Mouse (Mus musculus): Measurements from ENCODE around the gene Atl2. TPM values are rescaled to one million over a fixed set of nuclear protein-coding genes. Genes with fewer than 3 reads are reported as not detected.

Gene Atl2
- polyA plus RNA-seq, 1 experiment from 2014 or later, result 38.1 TPM

GRCm38 (mm10) chr17:79894054-79894453 is 1.9 kb downstream of the Atl2 start:
- DNase-seq (ENCODE audit: low spot score), result no peak
- peak overlapping the region; percentile 96 for H3K4me3 ChIP-seq
- no peaks in the 10 kb centered on the region for H3K36me3 ChIP-seq (replicated peaks)
- WGBS, result 66% methylated on average over 4 of the region's 4 CpGs
- H3K4me1 ChIP-seq, result peaks cover 42% of the 10 kb centered on the region
- H3K27ac ChIP-seq (replicated peaks), result no peak overlapping the region
- no peaks in the 10 kb centered on the region for H3K9me3 ChIP-seq
- H3K27me3 ChIP-seq (replicated peaks; ENCODE audit: low read depth, poor library complexity, severe bottlenecking), result peaks cover 29% of the 10 kb centered on the region

DNA sequence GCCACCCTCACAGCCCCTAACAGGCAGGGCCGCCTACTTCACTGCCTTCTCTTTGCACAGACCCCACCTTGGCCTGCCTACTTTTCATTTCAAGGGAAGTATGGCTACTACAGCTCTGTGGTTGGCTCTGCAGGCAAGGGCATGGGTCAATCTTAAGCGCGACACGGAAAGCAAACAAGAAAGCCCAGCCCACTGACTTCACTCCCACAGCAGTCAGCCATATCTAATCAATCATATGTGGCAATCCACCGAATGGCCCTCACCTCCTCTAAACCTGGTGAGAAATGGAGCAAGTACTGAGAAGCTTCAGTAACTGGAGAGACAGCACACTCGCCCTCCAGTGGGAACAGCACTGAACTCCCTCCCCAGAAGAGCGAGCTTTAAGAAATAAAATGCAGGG is 4.0 kb downstream of the Atl2 start:
- peaks cover 8% of the 10 kb centered on the region for H3K27me3 ChIP-seq (replicated peaks; ENCODE audit: low read depth, poor library complexity, severe bottlenecking)
- H3K4me1 ChIP-seq, result peaks cover 42% of the 10 kb centered on the region
- H3K27ac ChIP-seq (replicated peaks), result no peak overlapping the region
- no peaks in the 10 kb centered on the region for H3K36me3 ChIP-seq (replicated peaks)
- DNase-seq (ENCODE audit: low spot score), result no peak
- 62% methylated on average over 7 of the region's 7 CpGs for WGBS
- no peak overlapping the region for H3K4me3 ChIP-seq
- no peaks in the 10 kb centered on the region for H3K9me3 ChIP-seq

GRCm38 (mm10) chr17:79887926-79888325 is 8.0 kb downstream of the Atl2 start:
- WGBS, result 85% methylated on average over 1 of the region's 1 CpGs
- no peak overlapping the region for H3K4me3 ChIP-seq

DNA sequence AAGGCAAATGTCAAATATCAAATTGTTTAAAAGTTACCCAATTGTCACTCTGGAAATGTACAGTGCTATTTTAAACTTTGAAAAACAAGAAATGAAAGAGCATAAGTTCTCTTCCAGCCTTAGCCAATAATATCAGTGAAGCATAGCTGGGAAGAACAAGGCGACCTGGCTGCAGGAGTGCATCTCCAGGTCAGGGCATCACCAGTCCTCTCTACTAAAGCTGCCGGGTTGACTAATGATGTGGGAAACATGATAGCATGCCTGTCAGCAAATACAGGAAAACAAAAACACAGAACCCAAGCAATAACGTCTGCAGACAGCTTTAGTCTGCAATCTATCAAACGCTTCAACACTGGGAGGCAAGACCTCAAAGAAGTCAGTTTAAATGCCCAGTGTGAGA is 12.7 kb downstream of the Atl2 start:
- WGBS, result 32% methylated on average over 4 of the region's 4 CpGs
- H3K27ac ChIP-seq (replicated peaks), result no peak overlapping the region

More at GRCm38 (mm10) chr17:79887926-79888325, 8.0 kb downstream of the Atl2 start:
- Histone ChIP-seq H3K9me3 (no peaks in the 10 kb centered on the region), H3K27me3 (replicated peaks; ENCODE audit: low read depth, poor library complexity, severe bottlenecking) (no peaks in the 10 kb centered on the region), H3K27ac (replicated peaks) (no peak overlapping the region), H3K36me3 (replicated peaks) (no peaks in the 10 kb centered on the region), H3K4me1 (peaks cover 17% of the 10 kb centered on the region)
- no peak for DNase-seq (ENCODE audit: low spot score)

DNA sequence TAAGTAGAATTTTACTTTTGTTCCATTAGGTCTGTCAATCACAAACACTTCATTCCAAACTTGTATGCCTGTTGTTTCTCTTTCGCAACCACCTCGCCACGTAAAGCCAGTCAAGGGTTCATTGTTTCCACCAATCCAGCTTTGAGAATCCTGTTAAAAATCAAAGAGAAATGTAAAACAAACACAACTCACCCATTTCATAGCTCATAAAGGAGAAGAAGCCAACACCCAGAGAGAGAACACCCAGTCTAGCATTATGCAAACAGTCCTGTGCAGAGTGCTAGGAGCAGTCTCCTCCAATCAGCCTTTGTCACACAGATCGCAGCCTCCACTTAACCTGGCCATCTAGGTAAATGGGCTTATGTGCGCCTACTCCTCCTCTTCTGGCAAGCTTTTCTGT is 30.9 kb downstream of the Atl2 start:
- WGBS, result 92% methylated on average over 5 of the region's 5 CpGs
- Histone ChIP-seq H3K27ac (replicated peaks) (no peak overlapping the region), H3K9me3 (no peaks in the 10 kb centered on the region), H3K4me1 (no peaks in the 10 kb centered on the region), H3K4me3 (no peak overlapping the region), H3K27me3 (replicated peaks; ENCODE audit: low read depth, poor library complexity, severe bottlenecking) (no peaks in the 10 kb centered on the region), H3K36me3 (replicated peaks) (peaks cover 50% of the 10 kb centered on the region)
- no peak for DNase-seq (ENCODE audit: low spot score)

More for the DNA sequence above, 12.7 kb downstream of the Atl2 start:
- Histone ChIP-seq H3K4me1 (0 out of 2 replicates have a peak, but pooled peaks cover 5% of the 10 kb centered on the region), H3K27me3 (replicated peaks; ENCODE audit: low read depth, poor library complexity, severe bottlenecking) (no peaks in the 10 kb centered on the region), H3K4me3 (no peak overlapping the region), H3K36me3 (replicated peaks) (no peaks in the 10 kb centered on the region), H3K9me3 (no peaks in the 10 kb centered on the region)
- no peak for DNase-seq (ENCODE audit: low spot score)

DNA sequence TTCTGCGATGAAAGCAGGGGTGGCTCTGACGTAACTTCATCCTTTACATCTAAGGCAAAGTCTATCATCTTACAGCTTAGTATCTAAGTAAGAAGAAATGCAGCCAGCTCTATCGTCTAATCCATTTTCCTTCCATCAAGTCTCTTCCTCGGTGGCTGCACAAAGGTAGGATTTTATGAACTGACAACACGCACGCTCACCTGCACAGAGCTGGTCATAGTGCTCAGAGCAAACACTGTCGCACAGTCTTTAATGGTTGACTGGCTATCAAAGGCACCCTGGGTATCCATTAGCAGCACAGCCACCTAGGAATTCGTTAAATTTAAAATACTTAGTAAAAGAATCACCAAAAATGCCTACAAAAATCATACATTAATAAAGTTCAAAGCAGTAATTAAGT is 31.4 kb downstream of the Atl2 start:
- no peak for DNase-seq (ENCODE audit: low spot score)
- Histone ChIP-seq H3K36me3 (replicated peaks) (peaks cover 55% of the 10 kb centered on the region), H3K9me3 (no peaks in the 10 kb centered on the region), H3K4me3 (no peak overlapping the region), H3K4me1 (no peaks in the 10 kb centered on the region), H3K27ac (replicated peaks) (no peak overlapping the region), H3K27me3 (replicated peaks; ENCODE audit: low read depth, poor library complexity, severe bottlenecking) (no peaks in the 10 kb centered on the region)
- 84% methylated on average over 8 of the region's 8 CpGs for WGBS

DNA sequence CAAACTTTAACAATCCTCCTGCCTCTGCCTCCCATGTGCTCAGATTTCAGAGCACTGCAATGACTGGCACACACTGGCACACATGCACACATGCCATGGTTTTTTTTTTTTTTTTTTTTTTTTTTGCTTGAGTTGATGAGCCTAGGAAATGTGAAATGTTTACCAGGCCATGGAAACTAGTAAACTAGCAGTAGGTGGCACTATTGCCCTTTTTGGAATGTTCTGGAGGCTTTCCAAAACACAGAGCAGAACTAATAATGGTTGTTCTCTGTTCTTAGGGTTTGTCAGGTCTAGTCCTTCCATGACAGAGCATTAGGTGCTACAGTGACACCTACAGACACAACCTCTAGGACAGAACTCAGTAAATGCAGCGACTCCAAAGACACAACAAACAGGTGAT is 33.9 kb downstream of the Atl2 start:
- H3K4me3 ChIP-seq, result no peak overlapping the region
- DNase-seq (ENCODE audit: low spot score), result no peak
- 77% methylated on average over 1 of the region's 1 CpGs for WGBS
- H3K4me1 ChIP-seq, result no peaks in the 10 kb centered on the region
- no peak overlapping the region for H3K27ac ChIP-seq (replicated peaks)
- no peaks in the 10 kb centered on the region for H3K27me3 ChIP-seq (replicated peaks; ENCODE audit: low read depth, poor library complexity, severe bottlenecking)
- H3K9me3 ChIP-seq, result no peaks in the 10 kb centered on the region
- peaks cover 80% of the 10 kb centered on the region for H3K36me3 ChIP-seq (replicated peaks)

GRCm38 (mm10) chr17:79855533-79855932 is 40.4 kb downstream of the Atl2 start:
- peaks cover 99% of the 10 kb centered on the region for H3K36me3 ChIP-seq (replicated peaks)

DNA sequence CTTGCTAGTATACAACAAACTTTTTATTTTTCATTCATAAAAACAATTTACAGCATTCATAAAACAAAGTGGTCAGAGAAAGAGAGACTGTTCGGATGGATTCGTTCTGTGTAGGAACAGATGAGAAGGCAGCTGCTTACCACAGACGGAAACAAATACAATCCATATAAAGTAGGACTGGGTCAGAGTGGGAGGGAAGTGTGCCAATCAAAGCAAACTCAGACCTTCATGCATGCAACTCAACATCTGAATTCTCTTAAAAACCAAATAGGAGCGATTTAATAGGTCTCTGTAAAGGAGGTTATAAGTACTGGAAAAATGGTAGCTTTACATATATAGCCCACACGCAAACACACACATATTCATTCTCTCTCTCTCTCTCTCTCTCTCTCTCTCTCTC is 47.5 kb downstream of the Atl2 start:
- peaks cover 61% of the 10 kb centered on the region for H3K36me3 ChIP-seq (replicated peaks)
- 94% methylated on average over 5 of the region's 5 CpGs for whole genome bisulfite sequencing

More at GRCm38 (mm10) chr17:79855533-79855932, 40.4 kb downstream of the Atl2 start:
- 89% methylated on average over 8 of the region's 8 CpGs for WGBS
- Histone ChIP-seq H3K27ac (replicated peaks) (no peak overlapping the region), H3K9me3 (no peaks in the 10 kb centered on the region), H3K4me3 (no peak overlapping the region), H3K4me1 (no peaks in the 10 kb centered on the region), H3K27me3 (replicated peaks; ENCODE audit: low read depth, poor library complexity, severe bottlenecking) (no peaks in the 10 kb centered on the region)
- DNase-seq (ENCODE audit: low spot score), result no peak

GRCm38 (mm10) chr17:79846182-79846581 is 49.7 kb downstream of the Atl2 start:
- Histone ChIP-seq H3K9me3 (no peaks in the 10 kb centered on the region), H3K27ac (replicated peaks) (no peak overlapping the region), H3K36me3 (replicated peaks) (peaks cover 39% of the 10 kb centered on the region), H3K4me3 (no peak overlapping the region), H3K27me3 (replicated peaks; ENCODE audit: low read depth, poor library complexity, severe bottlenecking) (no peaks in the 10 kb centered on the region), H3K4me1 (0 out of 2 replicates have a peak, but pooled peaks cover 3% of the 10 kb centered on the region)
- 96% methylated on average over 2 of the region's 2 CpGs for WGBS
- DNase-seq (ENCODE audit: low spot score), result no peak

More for the DNA sequence above, 47.5 kb downstream of the Atl2 start:
- H3K4me3 ChIP-seq, result no peak overlapping the region
- no peak overlapping the region for H3K27ac ChIP-seq (replicated peaks)
- H3K9me3 ChIP-seq, result no peaks in the 10 kb centered on the region
- no peak for DNase-seq (ENCODE audit: low spot score)
- no peaks in the 10 kb centered on the region for H3K27me3 ChIP-seq (replicated peaks; ENCODE audit: low read depth, poor library complexity, severe bottlenecking)
- H3K4me1 ChIP-seq, result no peaks in the 10 kb centered on the region

DNA sequence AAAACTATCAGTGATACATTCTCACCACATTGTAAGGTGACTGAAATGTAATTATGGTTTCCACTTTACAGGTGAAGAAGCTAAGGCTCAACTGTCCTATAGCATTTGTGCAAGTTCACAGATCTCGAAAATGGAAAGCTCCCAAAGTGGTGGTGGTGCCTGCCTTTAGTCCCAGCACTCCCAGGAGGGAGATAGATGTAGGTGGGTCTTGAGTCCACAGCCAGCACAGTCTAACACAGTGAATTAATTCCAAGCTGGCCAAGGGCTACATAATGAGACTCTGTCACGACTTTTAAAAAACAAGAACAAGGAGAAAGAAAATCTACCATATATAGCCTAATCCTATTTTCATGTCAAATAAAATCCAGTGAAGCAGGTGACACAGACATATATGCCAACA is 50.2 kb downstream of the Atl2 start:
- Histone ChIP-seq H3K9me3 (no peaks in the 10 kb centered on the region), H3K27me3 (replicated peaks; ENCODE audit: low read depth, poor library complexity, severe bottlenecking) (no peaks in the 10 kb centered on the region), H3K4me1 (0 out of 2 replicates have a peak, but pooled peaks cover 3% of the 10 kb centered on the region), H3K27ac (replicated peaks) (no peak overlapping the region), H3K4me3 (no peak overlapping the region), H3K36me3 (replicated peaks) (peaks cover 35% of the 10 kb centered on the region)
- no peak for DNase-seq (ENCODE audit: low spot score)
- WGBS, result 75% methylated on average over 2 of the region's 2 CpGs

- H3K27me3 ChIP-seq (replicated peaks; ENCODE audit: low read depth, poor library complexity, severe bottlenecking), result no peaks in the 10 kb centered on the region
- peak; percentile 75 for DNase-seq (ENCODE audit: low spot score)
- H3K9me3 ChIP-seq, result no peaks in the 10 kb centered on the region
- peak overlapping the region; percentile 35; the same call in 1 of the 2 replicates for H3K27ac ChIP-seq (replicated peaks)
- no peaks in the 10 kb centered on the region for H3K36me3 ChIP-seq (replicated peaks)
- WGBS, result 44% methylated on average over 7 of the region's 7 CpGs
- H3K4me3 ChIP-seq, result no peak overlapping the region
- H3K4me1 ChIP-seq, result 0 out of 2 replicates have a peak, but pooled peaks cover 3% of the 10 kb centered on the region
Observed at GRCm38 (mm10) chr17:79840254-79841238, 55.4 kb downstream of the Atl2 start.

GRCm38 (mm10) chr17:79836978-79837377 is 58.9 kb downstream of the Atl2 start:
- WGBS, result 76% methylated on average over 7 of the region's 7 CpGs

More at GRCm38 (mm10) chr17:79836978-79837377, 58.9 kb downstream of the Atl2 start:
- no peaks in the 10 kb centered on the region for H3K9me3 ChIP-seq
- no peak for DNase-seq (ENCODE audit: low spot score)
- H3K27ac ChIP-seq (replicated peaks), result no peak overlapping the region
- H3K4me1 ChIP-seq, result 0 out of 2 replicates have a peak, but pooled peaks cover 3% of the 10 kb centered on the region
- 0 out of 2 replicates have a peak, but pooled peaks cover 3% of the 10 kb centered on the region for H3K27me3 ChIP-seq (replicated peaks; ENCODE audit: low read depth, poor library complexity, severe bottlenecking)
- no peak overlapping the region for H3K4me3 ChIP-seq
- H3K36me3 ChIP-seq (replicated peaks), result no peaks in the 10 kb centered on the region

All from embryonic facial prominence, embryonic 10.5 days (tissue).